Comparison of ENCODE assay signal across 22 mouse cellular contexts in the genomic region with DNA sequence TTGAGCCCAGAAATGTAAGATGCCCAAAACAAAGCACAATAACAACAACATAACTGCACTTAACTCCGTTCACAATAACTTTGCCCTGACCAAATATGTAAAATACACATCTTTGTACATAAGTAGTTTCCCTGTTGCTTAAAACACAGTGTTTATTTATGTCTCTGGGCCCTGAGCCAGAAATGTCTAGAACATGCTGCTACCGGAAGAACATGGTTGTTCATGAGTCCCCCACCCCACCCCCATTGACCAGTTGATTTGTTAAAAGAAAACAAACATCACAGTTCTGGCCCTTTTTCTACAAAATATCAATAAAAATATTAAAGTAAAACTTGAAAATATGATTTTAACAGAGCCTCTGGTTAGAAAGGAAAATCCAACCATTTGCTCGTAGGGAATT. TPM values are rescaled to one million over a fixed set of nuclear protein-coding genes. Genes with fewer than 3 reads are reported as not detected.
DNase-seq lines count a peak whose midpoint lies in the region; ATAC-seq and TF ChIP-seq lines count a peak whose summit lies in the region.
"Had no signal": no experiment of that assay in that cellular context is flagged by ENCODE, and none has a peak within 500 bp of the region (broad histone marks: within the 10 kb centered on the region; RNA-seq: fewer than 3 reads in every experiment).

No protein-coding gene starts in this region.

- no peak overlapping the region for H3K4me3 ChIP-seq in lung, postnatal 0 days (ENCODE audit: low read depth, low read length)
- H3K4me3 ChIP-seq in brown adipose tissue, adult 24 weeks (ENCODE audit: insufficient read depth, low read depth, low read length) = no peak overlapping the region
- H3K4me3 ChIP-seq: embryonic facial prominence, embryonic 15.5 days; hindbrain, embryonic 10.5 days; intestine, embryonic 15.5 days; left cerebral cortex, adult 2 months; liver, embryonic 15.5 days; midbrain, embryonic 12.5 days; stomach, embryonic 15.5 days had no signal

- peaks cover 17% of the 10 kb centered on the region; the same call in 1 of the 2 replicates for H3K4me1 ChIP-seq in lung, postnatal 0 days (ENCODE audit: insufficient read depth, low read depth, low read length)
- H3K4me1 ChIP-seq in brown adipose tissue, adult 24 weeks (ENCODE audit: control insufficient read depth, insufficient read depth, insufficient read length, low read length) = peaks cover 33% of the 10 kb centered on the region

- H3K27ac ChIP-seq in lung, postnatal 0 days (ENCODE audit: low read length) = peak overlapping the region; percentile 15; the same call in 1 of the 2 replicates
- peak overlapping the region; percentile 31; the same call in 1 of the 2 replicates for H3K27ac ChIP-seq in brown adipose tissue, adult 24 weeks (replicated peaks; ENCODE audit: low read depth, low read length)
- H3K27ac ChIP-seq: embryonic facial prominence, embryonic 15.5 days; hindbrain, embryonic 10.5 days; intestine, embryonic 15.5 days; left cerebral cortex, adult 2 months; liver, embryonic 15.5 days; midbrain, embryonic 12.5 days; stomach, embryonic 15.5 days had no signal

- H3K9ac ChIP-seq in lung, postnatal 0 days (replicated peaks; ENCODE audit: low read depth) = no peak overlapping the region
- H3K9ac ChIP-seq: embryonic facial prominence, embryonic 15.5 days; intestine, embryonic 15.5 days; liver, embryonic 15.5 days; midbrain, embryonic 12.5 days; stomach, embryonic 15.5 days had no signal

- H3K36me3 ChIP-seq in lung, postnatal 0 days (ENCODE audit: insufficient read depth, low read length) = no peaks in the 10 kb centered on the region
- H3K36me3 ChIP-seq: embryonic facial prominence, embryonic 15.5 days; hindbrain, embryonic 10.5 days; intestine, embryonic 15.5 days; liver, embryonic 15.5 days; midbrain, embryonic 12.5 days; stomach, embryonic 15.5 days had no signal

- no peak for TF ChIP-seq CTCF in lung, postnatal 0 days (IDR thresholded peaks at IDR 0.05)

- no peak for ATAC-seq in lung, postnatal 0 days
- ATAC-seq: activated CD4-positive, CD25-positive, alpha-beta regulatory T cell, adult 4 months; hindbrain, embryonic 16.5 days; intestine, embryonic 15.5 days had no signal

- no peaks in the 10 kb centered on the region for H3K27me3 ChIP-seq in lung, postnatal 0 days (replicated peaks; ENCODE audit: insufficient read depth, low read length)
- H3K27me3 ChIP-seq: embryonic facial prominence, embryonic 15.5 days; intestine, embryonic 15.5 days; liver, embryonic 15.5 days; midbrain, embryonic 12.5 days; stomach, embryonic 15.5 days had no signal

- TF ChIP-seq EP300 in lung, postnatal 0 days (IDR thresholded peaks at IDR 0.05) = peak; percentile 74

- DNase-seq in heart, adult 11 months = peak; percentile 54
- DNase-seq in heart, postnatal 10 days = no peak
- peak; percentile 43 for DNase-seq in kidney, postnatal 14 days
- DNase-seq in kidney, adult 8-10 months = no peak
- DNase-seq in lung, postnatal 0 days (ENCODE audit: low spot score) = peak; percentile 72
- no peak for DNase-seq in lung, postnatal 25 days (ENCODE audit: low spot score)
- DNase-seq: adrenal gland, postnatal 10 days; cerebellum, adult 8-10 months; embryo, embryonic 11 days; liver; thymus, postnatal 36 days had no signal

- no peak overlapping the region for H3K4me2 ChIP-seq in lung, postnatal 0 days (replicated peaks; ENCODE audit: low read depth, low read length)
- H3K4me2 ChIP-seq: embryonic facial prominence, embryonic 15.5 days; intestine, embryonic 15.5 days; liver, embryonic 15.5 days; midbrain, embryonic 12.5 days; stomach, embryonic 15.5 days had no signal

- 48% methylated on average over 3 of the region's 3 CpGs for WGBS in lung, postnatal 0 days

- H3K9me3 ChIP-seq in lung, postnatal 0 days (ENCODE audit: low read length) = no peaks in the 10 kb centered on the region
- H3K9me3 ChIP-seq: embryonic facial prominence, embryonic 15.5 days; hindbrain, embryonic 10.5 days; intestine, embryonic 15.5 days; liver, embryonic 15.5 days; midbrain, embryonic 12.5 days; stomach, embryonic 15.5 days had no signal

- intact Hi-C loops in heart, postnatal 10 days (cut with DNase I) = no loop called here

RNA-seq across cellular contexts. Expression of gene Plcb4, which starts 49.6 kb away (rescaled TPM):
- 10 to 100 TPM; 71.4 to 95.2 TPM for total RNA-seq in heart, postnatal 10 days (2021)
- 13.8 and 17.5 TPM in 2 replicates for polyA plus RNA-seq in lung, postnatal 0 days (2015; fragmentation: Nextera tagmentation; extraction: Ambion mirVana)
- 37.9 and 41.3 TPM in 2 replicates for polyA plus RNA-seq in brown adipose tissue, adult 24 weeks (2012; ENCODE audit: insufficient read depth, insufficient read length, missing spikeins)
- total RNA-seq: MEL had no signal

Comparison
In these comparisons a context has a peak if more than half of its experiments do, and no peak if none do; other contexts are left out.
1. DNase-seq: peak in heart, adult 11 months (single experiment), kidney, postnatal 14 days (single experiment) and lung, postnatal 0 days (single experiment); none in heart, postnatal 10 days (0 of 2), kidney, adult 8-10 months (0 of 2) and lung, postnatal 25 days (single experiment).